Mouse (Mus musculus) cerebellum, postnatal 14 days (tissue): Measurements from ENCODE around the gene Pkd1l1.

ENCODE experiments used
- DNase-seq, 2 experiments: peaks; one replicate each; pipeline ENCODE4 v3.0.0; 2021; ENCODE audit warnings: mixed read lengths in 2 of 2

Pkd1l1 gene

DNA sequence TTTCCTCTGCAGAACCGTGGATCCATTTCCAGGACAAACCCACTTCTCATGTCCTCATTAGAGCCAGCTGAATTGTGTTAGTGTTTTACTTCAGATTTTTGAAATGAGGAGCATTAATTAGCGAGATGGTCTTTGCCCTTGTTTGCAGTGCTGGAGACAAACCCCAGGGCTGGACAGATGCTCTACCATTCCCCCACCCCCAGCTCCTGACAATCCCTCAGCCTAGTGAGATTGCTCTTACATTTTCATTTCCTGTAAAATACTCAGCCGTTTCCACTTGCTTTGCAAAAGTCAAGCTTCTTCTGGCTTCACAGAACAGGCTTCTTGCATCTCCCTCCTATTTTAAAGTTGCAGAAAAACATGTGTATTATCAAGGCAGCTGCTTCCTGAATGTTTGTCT, 155.7 kb downstream of the Pkd1l1 start:
- no peak for DNase-seq

DNA sequence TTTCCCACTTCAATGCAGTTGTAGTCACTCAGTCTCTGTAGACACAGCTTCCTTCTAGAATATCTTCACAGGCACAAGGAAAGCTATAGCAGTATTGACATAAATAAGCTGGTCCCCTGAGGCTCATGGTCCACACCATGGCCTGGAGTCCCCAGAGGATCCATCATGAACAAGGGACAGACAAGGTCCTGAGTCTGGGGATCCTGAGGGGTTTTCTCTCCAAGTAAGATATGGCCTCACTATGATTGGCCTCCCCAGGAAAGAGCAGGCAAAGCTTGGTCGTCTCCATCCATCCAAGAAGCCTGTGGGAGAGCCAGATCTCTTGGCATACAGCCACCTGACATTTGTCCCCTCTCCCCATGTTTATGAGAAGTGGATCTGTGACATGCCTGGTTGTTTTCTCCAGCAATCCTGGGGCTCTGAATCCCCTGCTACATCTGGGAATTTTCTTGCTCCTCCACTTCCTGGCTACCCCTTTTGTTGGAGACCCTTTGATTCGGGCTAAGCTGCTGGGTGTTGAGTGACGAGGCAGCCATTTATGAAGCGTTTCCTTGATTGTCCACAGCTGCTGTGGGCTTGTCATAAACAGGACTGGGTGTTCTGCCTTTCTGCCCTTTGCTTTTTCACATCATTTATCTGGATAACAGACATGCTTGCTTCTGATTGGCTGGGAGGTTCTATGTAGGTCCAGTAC, 158.8 kb downstream of the Pkd1l1 start:
- peak; percentile 23 to 33 for DNase-seq

DNA sequence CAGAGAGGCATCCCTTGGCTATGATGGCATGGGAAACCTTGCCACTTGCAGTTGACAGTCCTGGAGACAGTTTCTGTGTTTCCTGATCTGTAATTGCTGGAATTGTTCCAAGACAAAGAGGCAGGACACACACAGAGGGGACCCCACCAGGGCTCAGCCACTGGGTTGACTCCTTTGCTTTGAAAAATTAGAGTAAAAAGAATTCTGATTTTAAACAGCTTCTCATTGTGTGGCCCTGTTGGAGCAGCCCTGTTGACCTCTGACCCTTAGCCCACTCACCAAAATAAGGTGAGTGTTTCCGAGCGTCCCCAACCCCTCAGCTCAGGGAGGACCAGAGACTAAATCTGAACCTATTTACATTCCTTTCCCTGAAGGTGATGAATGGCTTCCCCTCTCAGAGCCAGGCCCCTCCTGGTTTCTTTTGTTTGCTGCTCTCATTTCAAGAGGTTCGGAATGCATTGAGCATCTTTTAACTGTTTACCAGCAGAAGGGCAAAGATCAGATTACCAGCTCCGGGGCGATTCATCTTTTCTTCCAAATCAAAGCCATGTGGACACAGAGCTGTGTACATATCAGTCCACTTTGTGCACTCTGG, 161.5 kb downstream of the Pkd1l1 start:
- no peak for DNase-seq

DNA sequence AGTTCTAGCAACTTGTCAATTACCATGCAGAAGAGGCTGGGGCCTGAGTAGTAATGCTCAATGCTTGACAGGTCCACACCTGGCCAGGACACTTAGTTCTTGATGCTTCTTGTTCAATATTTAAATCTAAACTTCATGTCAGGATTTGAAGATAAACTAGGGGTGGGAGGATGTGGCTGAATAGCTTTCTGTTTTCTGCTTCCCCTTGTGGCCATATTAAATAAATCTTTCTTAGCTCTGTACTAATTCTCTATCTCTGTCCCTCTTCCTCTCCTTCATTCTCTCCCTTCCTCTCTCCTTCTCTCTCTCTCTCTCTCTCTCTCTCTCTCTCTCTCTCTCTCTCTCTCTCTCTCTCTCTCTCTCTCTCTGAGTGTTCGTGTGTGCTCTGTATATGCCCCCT, 163.4 kb downstream of the Pkd1l1 start:
- DNase-seq = no peak

DNA sequence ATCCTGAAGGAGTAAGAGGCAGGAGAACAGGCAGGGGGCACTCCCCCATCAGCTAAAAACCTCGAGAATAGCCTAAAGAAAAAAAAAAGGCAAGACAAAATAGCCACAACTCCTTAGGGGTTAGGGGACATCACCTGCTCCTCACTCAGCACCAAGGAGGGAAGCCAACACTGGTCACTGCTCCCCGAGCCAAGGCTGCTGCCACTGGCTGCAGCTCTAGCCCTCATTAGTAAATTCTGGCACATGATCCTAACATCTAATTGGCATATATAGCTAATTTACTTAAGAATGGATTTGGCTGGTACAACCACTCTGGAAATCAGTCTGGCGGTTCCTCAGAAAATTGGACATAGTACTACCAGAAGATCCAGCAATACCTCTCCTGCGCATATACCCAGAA, 166.1 kb downstream of the Pkd1l1 start:
- no peak for DNase-seq

DNA sequence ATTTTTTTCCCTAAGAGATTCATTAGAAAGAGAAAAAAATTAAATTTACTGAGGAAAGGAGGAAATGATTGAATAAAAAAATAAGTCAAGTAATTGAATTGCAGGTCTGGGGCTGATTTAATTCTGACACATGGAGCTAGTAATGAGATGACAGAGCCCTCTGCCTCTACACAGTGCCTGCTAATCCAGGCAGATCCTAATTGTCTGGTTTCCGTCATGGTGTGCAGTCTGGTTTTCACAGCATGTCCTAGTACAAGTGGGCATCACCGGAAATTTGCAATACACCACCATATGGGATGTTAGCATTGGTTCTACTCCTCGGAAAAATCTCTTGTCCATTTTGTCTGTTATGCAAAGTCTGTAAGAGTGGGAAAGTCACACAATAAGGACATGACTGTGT, 168.9 kb downstream of the Pkd1l1 start:
- DNase-seq = peak; percentile 44

GRCm38 (mm10) chr11:8797486-8797885, 175.6 kb downstream of the Pkd1l1 start:
- no peak for DNase-seq

DNA sequence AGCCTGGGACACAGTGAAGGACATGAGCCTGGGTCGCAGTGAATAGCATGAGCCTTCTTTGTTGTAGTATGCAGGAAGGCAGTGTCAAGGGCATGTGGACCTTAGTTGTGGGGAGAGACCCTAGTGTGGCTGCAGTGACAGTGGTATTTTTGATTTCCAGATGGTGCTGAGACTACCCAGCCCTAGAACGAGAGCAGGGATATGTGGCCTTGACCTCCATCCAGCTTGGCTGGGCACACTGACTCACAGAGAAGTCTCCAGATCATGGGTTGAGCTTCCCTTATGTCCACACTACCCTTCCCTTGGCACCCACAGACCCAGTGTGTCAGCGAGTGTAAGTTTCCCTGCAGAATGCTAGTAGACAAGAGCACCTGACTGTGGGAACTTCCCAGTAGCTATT, 178.0 kb downstream of the Pkd1l1 start:
- no peak for DNase-seq

DNA sequence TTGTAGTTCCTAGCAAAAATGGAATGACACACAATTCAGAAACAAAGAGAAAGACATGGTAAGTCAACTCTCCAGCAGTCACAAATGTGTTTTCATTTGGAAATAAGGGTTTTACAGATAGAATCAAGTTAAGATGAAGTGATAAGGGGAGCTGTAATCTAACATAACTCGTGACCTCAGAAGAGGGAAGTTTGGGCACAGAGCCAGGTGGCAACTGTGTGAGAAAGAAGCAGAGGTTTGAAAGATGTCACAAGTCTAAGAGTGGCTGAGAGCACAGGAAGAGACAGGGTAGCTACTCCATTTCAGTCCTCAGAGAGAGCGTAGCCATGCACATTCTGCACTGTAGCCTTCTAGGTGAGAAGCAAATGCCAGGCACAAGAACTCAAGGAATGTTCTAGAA, 180.9 kb downstream of the Pkd1l1 start:
- peak in 1 of 2 experiments; percentile 26 for DNase-seq

- no peak for DNase-seq
Measured at GRCm38 (mm10) chr11:8789186-8789585, 183.9 kb downstream of the Pkd1l1 start.

DNA sequence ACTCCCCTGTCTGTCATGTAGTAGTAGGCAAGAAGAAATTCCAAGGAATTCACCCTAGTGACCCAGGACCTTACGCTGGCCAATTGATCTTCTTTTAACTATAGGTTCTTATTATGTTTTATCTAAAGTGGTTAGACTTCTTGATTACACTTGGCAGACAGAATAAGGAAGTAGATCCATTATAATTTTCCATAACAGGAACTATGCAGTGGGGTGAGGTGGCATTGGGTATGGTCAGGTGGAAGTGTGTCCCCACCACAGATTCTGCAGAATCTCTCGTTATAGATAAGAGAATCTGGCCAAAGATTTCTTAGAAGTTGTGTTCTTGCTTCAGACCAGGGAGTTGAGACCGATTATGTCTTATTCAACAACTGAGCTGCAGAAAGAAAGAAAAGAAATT, 185.5 kb downstream of the Pkd1l1 start:
- no peak for DNase-seq

DNA sequence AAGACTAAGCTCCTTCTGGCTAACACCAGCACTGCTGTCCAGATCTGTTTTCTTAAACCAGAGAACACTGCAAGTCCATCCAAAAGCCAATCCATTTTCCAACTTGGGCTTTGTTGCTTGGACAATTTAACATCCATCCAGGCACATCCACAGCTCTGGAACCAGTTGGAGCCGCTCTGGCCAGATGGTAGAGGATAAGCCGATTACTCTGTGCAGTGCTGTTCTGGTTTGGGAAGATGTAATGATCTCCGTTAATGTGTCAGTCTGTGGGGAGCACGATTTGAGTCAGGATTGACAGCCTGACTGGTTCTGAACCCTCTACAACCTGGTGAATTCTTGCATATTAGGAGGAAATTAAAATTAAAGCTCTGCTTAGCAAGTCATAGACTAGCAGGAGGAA, 188.7 kb downstream of the Pkd1l1 start:
- DNase-seq = no peak

DNA sequence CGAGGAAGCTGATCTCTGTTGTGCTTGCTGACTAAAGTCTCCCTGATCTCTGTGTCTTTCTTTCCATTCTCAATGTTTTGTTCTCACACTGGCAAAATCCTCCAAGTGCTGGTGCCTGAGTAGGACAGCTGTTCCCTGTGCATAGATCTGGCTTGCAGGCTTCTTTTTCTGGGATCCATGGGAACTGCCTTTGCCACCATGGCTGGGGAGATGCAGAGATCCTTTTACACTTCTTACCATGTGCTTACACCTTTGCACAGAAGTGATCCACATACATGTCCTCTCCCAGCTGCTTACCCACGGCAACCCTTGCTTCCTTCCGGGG, 191.0 kb downstream of the Pkd1l1 start:
- DNase-seq = no peak

- no peak for DNase-seq
Measured at GRCm38 (mm10) chr11:8781308-8782140, 191.5 kb downstream of the Pkd1l1 start.

GRCm38 (mm10) chr11:8779427-8779826, 193.6 kb downstream of the Pkd1l1 start:
- no peak for DNase-seq
